Mouse (Mus musculus): ENCODE measurements around the gene Cobll1. TPM values are rescaled to one million over a fixed set of nuclear protein-coding genes. Genes with fewer than 3 reads are reported as not detected.
A peak's percentile ranks its signal among the peaks of the same experiment; 100 is the strongest.

The Cobll1 gene
- polyA plus RNA-seq, 1 experiment from 2014 or later: 24.7 TPM

DNA sequence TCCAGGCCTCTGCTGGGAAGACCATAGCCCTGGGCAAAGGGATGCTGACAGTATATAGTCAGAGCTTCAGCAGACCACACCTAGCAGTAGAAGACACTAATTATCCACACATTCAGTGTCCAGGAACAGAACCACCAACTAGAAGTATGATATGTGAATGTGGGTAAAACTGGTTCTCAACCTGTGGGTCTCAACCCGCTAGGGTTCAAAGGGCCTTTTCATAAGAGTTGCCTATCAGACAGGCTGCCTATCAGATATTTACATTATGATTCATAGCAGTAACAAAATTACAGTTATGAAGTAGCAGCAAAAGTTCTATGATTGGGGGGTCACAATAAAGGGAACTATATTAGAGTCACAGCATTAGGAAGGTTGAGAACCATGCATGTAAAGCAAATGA is 24.6 kb downstream of the Cobll1 start:
- no peak overlapping the region for H3K4me3 ChIP-seq (ENCODE audit: low read length)
- H3K36me3 ChIP-seq (ENCODE audit: control insufficient read depth, insufficient read depth, low read length): no peaks in the 10 kb centered on the region

GRCm38 (mm10) chr2:65213675-65214074 is 25.5 kb downstream of the Cobll1 start:
- no peak for ATAC-seq (ENCODE audit: low FRiP score, low TSS enrichment)
- Histone ChIP-seq H3K4me2 (replicated peaks; ENCODE audit: low read depth, low read length) (no peak overlapping the region), H3K27me3 (ENCODE audit: control insufficient read depth, insufficient read depth, low read length) (no peaks in the 10 kb centered on the region), H3K9me3 (ENCODE audit: control insufficient read depth, low read length) (no peaks in the 10 kb centered on the region), H3K36me3 (ENCODE audit: control insufficient read depth, insufficient read depth, low read length) (no peaks in the 10 kb centered on the region), H3K27ac (ENCODE audit: low read depth, low read length) (no peak overlapping the region), H3K4me1 (ENCODE audit: control insufficient read depth, insufficient read depth, low read length) (peaks cover 7% of the 10 kb centered on the region; the same call in 1 of the 2 replicates), H3K4me3 (ENCODE audit: low read length) (no peak overlapping the region), H3K9ac (ENCODE audit: low read depth, low read length) (no peak overlapping the region)
- WGBS: 71% methylated on average over 3 of the region's 3 CpGs

More for the DNA sequence above, 24.6 kb downstream of the Cobll1 start:
- H3K4me1 ChIP-seq (ENCODE audit: control insufficient read depth, insufficient read depth, low read length): peaks cover 7% of the 10 kb centered on the region; the same call in 1 of the 2 replicates
- no peak overlapping the region for H3K4me2 ChIP-seq (replicated peaks; ENCODE audit: low read depth, low read length)
- H3K27ac ChIP-seq (ENCODE audit: low read depth, low read length): no peak overlapping the region; the same call in 1 of the 2 replicates
- H3K9me3 ChIP-seq (ENCODE audit: control insufficient read depth, low read length): no peaks in the 10 kb centered on the region
- no peaks in the 10 kb centered on the region for H3K27me3 ChIP-seq (ENCODE audit: control insufficient read depth, insufficient read depth, low read length)
- WGBS: 86% methylated on average over 1 of the region's 1 CpGs
- H3K9ac ChIP-seq (ENCODE audit: low read depth, low read length): no peak overlapping the region
- 0 out of 2 replicates have a peak, but pooled peaks have one; percentile 43 for ATAC-seq (ENCODE audit: low FRiP score, low TSS enrichment)

DNA sequence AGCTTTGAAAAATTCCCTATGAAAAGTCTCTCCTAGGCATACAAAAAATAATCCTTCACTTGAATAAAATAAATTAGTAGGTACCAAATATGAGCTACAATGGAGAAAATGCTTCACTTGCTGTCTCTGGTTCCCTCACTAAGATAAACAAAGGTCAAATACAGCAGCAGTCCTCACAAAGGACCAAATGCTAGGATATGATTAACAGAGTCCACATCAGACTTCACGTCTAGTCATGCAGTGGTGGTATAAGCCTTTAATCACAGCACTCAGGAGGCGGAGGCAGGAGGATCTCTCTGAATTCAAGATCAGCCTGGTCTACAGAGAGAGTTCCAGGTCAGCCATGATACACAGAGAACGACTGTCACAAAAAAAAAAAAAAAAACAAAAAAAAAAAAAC is 27.6 kb downstream of the Cobll1 start:
- ATAC-seq (ENCODE audit: low FRiP score, low TSS enrichment): no peak
- 80% methylated on average over 3 of the region's 3 CpGs for WGBS

GRCm38 (mm10) chr2:65207750-65208149 is 31.5 kb downstream of the Cobll1 start:
- no peak for ATAC-seq (ENCODE audit: low FRiP score, low TSS enrichment)
- peaks cover 3% of the 10 kb centered on the region; the same call in 1 of the 2 replicates for H3K4me1 ChIP-seq (ENCODE audit: control insufficient read depth, insufficient read depth, low read length)
- WGBS: 81% methylated on average over 2 of the region's 2 CpGs
- H3K4me2 ChIP-seq (replicated peaks; ENCODE audit: low read depth, low read length): no peak overlapping the region
- H3K36me3 ChIP-seq (ENCODE audit: control insufficient read depth, insufficient read depth, low read length): no peaks in the 10 kb centered on the region
- no peaks in the 10 kb centered on the region for H3K9me3 ChIP-seq (ENCODE audit: control insufficient read depth, low read length)
- H3K9ac ChIP-seq (ENCODE audit: low read depth, low read length): no peak overlapping the region
- no peak overlapping the region for H3K4me3 ChIP-seq (ENCODE audit: low read length)
- H3K27ac ChIP-seq (ENCODE audit: low read depth, low read length): no peak overlapping the region
- no peaks in the 10 kb centered on the region for H3K27me3 ChIP-seq (ENCODE audit: control insufficient read depth, insufficient read depth, low read length)

More for the DNA sequence above, 27.6 kb downstream of the Cobll1 start:
- no peaks in the 10 kb centered on the region for H3K27me3 ChIP-seq (ENCODE audit: control insufficient read depth, insufficient read depth, low read length)
- no peaks in the 10 kb centered on the region for H3K36me3 ChIP-seq (ENCODE audit: control insufficient read depth, insufficient read depth, low read length)
- no peak overlapping the region for H3K4me3 ChIP-seq (ENCODE audit: low read length)
- no peak overlapping the region for H3K9ac ChIP-seq (ENCODE audit: low read depth, low read length)
- peaks cover 3% of the 10 kb centered on the region; the same call in 1 of the 2 replicates for H3K4me1 ChIP-seq (ENCODE audit: control insufficient read depth, insufficient read depth, low read length)
- no peak overlapping the region for H3K27ac ChIP-seq (ENCODE audit: low read depth, low read length)
- no peaks in the 10 kb centered on the region for H3K9me3 ChIP-seq (ENCODE audit: control insufficient read depth, low read length)
- no peak overlapping the region for H3K4me2 ChIP-seq (replicated peaks; ENCODE audit: low read depth, low read length)

- Histone ChIP-seq H3K36me3 (ENCODE audit: control insufficient read depth, insufficient read depth, low read length) (no peaks in the 10 kb centered on the region), H3K4me1 (ENCODE audit: control insufficient read depth, insufficient read depth, low read length) (no peaks in the 10 kb centered on the region), H3K9ac (ENCODE audit: low read depth, low read length) (no peak overlapping the region), H3K27me3 (ENCODE audit: control insufficient read depth, insufficient read depth, low read length) (no peaks in the 10 kb centered on the region), H3K27ac (ENCODE audit: low read depth, low read length) (no peak overlapping the region), H3K4me3 (ENCODE audit: low read length) (no peak overlapping the region), H3K9me3 (ENCODE audit: control insufficient read depth, low read length) (no peaks in the 10 kb centered on the region), H3K4me2 (replicated peaks; ENCODE audit: low read depth, low read length) (no peak overlapping the region)
- no peak for ATAC-seq (ENCODE audit: low FRiP score, low TSS enrichment)
- 53% methylated on average over 7 of the region's 7 CpGs for WGBS
These were observed 35.5 kb downstream of the Cobll1 start for GRCm38 (mm10) chr2:65203699-65204098.

- H3K9ac ChIP-seq (ENCODE audit: low read depth, low read length): no peak overlapping the region
- no peak for ATAC-seq (ENCODE audit: low FRiP score, low TSS enrichment)
- WGBS: 75% methylated on average over 9 of the region's 9 CpGs
- no peaks in the 10 kb centered on the region for H3K9me3 ChIP-seq (ENCODE audit: control insufficient read depth, low read length)
- H3K27me3 ChIP-seq (ENCODE audit: control insufficient read depth, insufficient read depth, low read length): no peaks in the 10 kb centered on the region
- H3K4me3 ChIP-seq (ENCODE audit: low read length): no peak overlapping the region
- no peaks in the 10 kb centered on the region for H3K4me1 ChIP-seq (ENCODE audit: control insufficient read depth, insufficient read depth, low read length)
- H3K36me3 ChIP-seq (ENCODE audit: control insufficient read depth, insufficient read depth, low read length): no peaks in the 10 kb centered on the region
- no peak overlapping the region for H3K27ac ChIP-seq (ENCODE audit: low read depth, low read length)
- H3K4me2 ChIP-seq (replicated peaks; ENCODE audit: low read depth, low read length): no peak overlapping the region
These were observed 39.5 kb downstream of the Cobll1 start for GRCm38 (mm10) chr2:65199706-65200105.

- no peak for ATAC-seq (ENCODE audit: low FRiP score, low TSS enrichment)
- Histone ChIP-seq H3K27me3 (ENCODE audit: control insufficient read depth, insufficient read depth, low read length) (no peaks in the 10 kb centered on the region), H3K9me3 (ENCODE audit: control insufficient read depth, low read length) (no peaks in the 10 kb centered on the region), H3K36me3 (ENCODE audit: control insufficient read depth, insufficient read depth, low read length) (no peaks in the 10 kb centered on the region), H3K9ac (ENCODE audit: low read depth, low read length) (no peak overlapping the region), H3K4me3 (ENCODE audit: low read length) (no peak overlapping the region), H3K4me1 (ENCODE audit: control insufficient read depth, insufficient read depth, low read length) (no peaks in the 10 kb centered on the region), H3K27ac (ENCODE audit: low read depth, low read length) (no peak overlapping the region), H3K4me2 (replicated peaks; ENCODE audit: low read depth, low read length) (no peak overlapping the region)
- 90% methylated on average over 3 of the region's 3 CpGs for WGBS
These were observed 40.6 kb downstream of the Cobll1 start for GRCm38 (mm10) chr2:65198605-65199004.

- H3K4me2 ChIP-seq (replicated peaks; ENCODE audit: low read depth, low read length): no peak overlapping the region
- H3K36me3 ChIP-seq (ENCODE audit: control insufficient read depth, insufficient read depth, low read length): no peaks in the 10 kb centered on the region
- no peaks in the 10 kb centered on the region for H3K27me3 ChIP-seq (ENCODE audit: control insufficient read depth, insufficient read depth, low read length)
- no peak overlapping the region for H3K4me3 ChIP-seq (ENCODE audit: low read length)
- no peak for ATAC-seq (ENCODE audit: low FRiP score, low TSS enrichment)
- H3K9me3 ChIP-seq (ENCODE audit: control insufficient read depth, low read length): no peaks in the 10 kb centered on the region
- H3K27ac ChIP-seq (ENCODE audit: low read depth, low read length): no peak overlapping the region
- H3K9ac ChIP-seq (ENCODE audit: low read depth, low read length): no peak overlapping the region
- WGBS: 93% methylated on average over 1 of the region's 1 CpGs
- H3K4me1 ChIP-seq (ENCODE audit: control insufficient read depth, insufficient read depth, low read length): peaks cover 5% of the 10 kb centered on the region; the same call in 1 of the 2 replicates
These were observed 42.2 kb downstream of the Cobll1 start for GRCm38 (mm10) chr2:65196994-65197393.

DNA sequence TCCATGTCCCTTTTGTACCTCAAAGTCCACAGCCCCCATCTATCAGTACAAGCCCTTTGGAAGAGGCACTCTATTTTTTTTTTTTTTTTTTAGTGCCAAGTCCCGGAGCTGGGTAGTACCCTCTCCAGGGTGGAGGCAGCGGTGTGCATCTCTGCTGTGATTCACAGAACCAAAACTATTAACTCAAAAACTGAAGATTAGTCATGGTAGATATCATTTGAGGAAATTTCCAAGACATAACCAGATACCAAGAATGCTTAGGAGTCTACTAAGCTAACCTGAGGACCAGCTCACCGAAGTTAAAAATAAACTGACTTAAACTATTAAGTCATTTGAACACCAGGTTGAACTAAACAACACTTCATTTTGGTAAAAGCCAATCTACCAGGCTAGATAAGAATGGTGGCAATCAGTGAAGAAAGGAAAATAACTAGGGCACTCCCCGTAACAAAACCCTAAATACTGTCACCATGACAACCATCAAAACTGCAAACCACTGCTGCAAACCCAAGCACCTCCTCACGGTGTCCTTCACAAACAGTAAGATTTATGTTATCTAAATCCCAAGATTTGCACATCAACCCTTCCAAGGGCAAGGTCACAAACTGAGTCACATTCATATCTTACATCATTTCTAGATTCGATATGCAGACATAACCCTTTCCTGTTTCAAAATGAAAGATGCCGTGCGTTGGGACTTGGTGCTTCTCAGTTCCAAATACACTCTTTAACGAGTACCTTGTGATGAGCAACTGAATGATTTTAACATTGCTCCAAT is 43.8 kb downstream of the Cobll1 start:
- WGBS: 80% methylated on average over 9 of the region's 9 CpGs
- peaks cover 5% of the 10 kb centered on the region; the same call in 1 of the 2 replicates for H3K4me1 ChIP-seq (ENCODE audit: control insufficient read depth, insufficient read depth, low read length)
- H3K9ac ChIP-seq (ENCODE audit: low read depth, low read length): no peak overlapping the region
- H3K4me2 ChIP-seq (replicated peaks; ENCODE audit: low read depth, low read length): no peak overlapping the region
- no peak for ATAC-seq (ENCODE audit: low FRiP score, low TSS enrichment)
- H3K9me3 ChIP-seq (ENCODE audit: control insufficient read depth, low read length): no peaks in the 10 kb centered on the region
- H3K36me3 ChIP-seq (ENCODE audit: control insufficient read depth, insufficient read depth, low read length): no peaks in the 10 kb centered on the region
- no peak overlapping the region for H3K27ac ChIP-seq (ENCODE audit: low read depth, low read length)
- no peaks in the 10 kb centered on the region for H3K27me3 ChIP-seq (ENCODE audit: control insufficient read depth, insufficient read depth, low read length)
- no peak overlapping the region for H3K4me3 ChIP-seq (ENCODE audit: low read length)

All from kidney, embryonic 14.5 days (tissue).